Mouse (Mus musculus) cerebellum, adult 9-11 months (tissue): ENCODE measurements around the gene Six2.

ENCODE experiments used
- DNase-seq: peaks from one replicate; pipeline ENCODE4 v3.0.0; 2022

Gene Six2

DNA sequence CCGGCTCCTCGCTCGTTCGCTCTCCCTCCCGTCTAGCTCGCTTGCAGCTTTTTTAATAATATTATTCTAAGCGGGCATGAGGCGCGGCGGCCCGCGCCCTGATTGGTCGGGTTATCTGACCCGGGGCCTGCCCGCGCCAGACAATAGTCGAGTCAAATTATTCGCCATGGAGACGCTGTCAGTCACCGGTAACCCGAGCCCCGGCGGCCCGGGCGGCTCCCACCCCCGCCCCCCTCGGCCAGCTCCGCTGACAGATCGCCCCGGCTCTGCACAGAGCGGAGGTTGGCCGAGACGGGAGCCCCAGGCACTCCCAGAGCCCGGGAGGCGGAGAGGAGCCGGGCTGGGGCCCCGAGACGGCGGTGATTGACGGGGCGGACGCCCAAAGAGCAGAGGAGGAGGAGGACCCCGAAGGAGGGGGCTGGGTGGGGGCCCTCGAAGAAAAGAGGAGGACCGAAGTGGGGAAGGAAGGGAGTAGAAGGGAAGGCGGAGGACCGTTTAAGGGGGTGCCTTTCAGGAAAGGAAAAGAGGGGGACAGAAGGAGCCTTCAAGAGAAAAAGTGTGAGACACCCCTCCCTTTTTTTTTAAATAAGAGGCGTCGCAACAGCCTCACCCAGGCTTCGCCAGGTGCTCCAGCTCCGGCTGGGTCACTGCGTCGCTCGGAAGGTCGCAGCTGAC is at the start of gene Six2:
Six2 (minus strand) TSS at position 39 of the 675 bp plus-strand sequence.
- DNase-seq, result no peak

GRCm38 (mm10) chr17:85737090-85737780 is 49.2 kb upstream of the Six2 start:
- DNase-seq, result no peak

GRCm38 (mm10) chr17:85731329-85731728 is 43.3 kb upstream of the Six2 start:
- no peak for DNase-seq

DNA sequence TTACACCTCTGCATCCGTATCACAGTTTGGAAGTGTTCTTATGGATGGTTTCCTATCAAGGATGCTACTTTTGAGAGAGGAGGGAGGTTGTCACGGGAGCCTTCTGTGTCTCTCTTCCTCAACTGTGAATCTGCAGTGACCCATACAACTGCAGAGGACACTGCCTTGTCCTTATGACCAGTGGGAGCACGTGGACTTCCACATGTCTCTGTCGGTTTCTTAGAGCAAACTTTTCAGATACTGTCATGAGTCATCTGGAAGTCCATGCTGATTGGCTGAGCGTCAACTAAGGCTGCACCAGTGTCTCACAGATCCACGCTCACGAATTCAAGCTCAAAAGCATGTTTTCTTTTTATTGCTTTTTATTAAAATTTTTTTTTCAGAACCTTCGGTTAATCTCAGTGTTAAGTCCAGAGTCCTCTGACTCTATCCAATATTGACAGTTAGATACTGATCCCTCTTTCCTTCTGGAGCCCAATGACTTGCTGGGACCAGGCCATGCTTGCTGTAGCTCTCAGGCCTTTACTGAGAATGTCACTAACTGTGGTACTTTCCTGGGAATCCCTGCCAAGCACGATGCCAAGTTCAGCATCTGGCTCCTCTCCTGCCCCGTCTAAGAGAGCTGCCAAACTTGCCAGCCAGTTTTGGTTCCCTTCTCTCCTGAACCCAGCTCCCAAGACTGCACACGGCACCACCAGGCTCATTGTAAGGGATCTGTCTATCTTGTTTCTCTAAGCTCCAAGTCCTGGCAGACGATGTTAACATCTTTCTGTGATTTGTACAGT is 42.3 kb upstream of the Six2 start:
- DNase-seq, result no peak

- DNase-seq, result no peak
Observed at GRCm38 (mm10) chr17:85728071-85728718, 40.1 kb upstream of the Six2 start.

- no peak for DNase-seq
Observed at GRCm38 (mm10) chr17:85725988-85726387, 37.9 kb upstream of the Six2 start.

DNA sequence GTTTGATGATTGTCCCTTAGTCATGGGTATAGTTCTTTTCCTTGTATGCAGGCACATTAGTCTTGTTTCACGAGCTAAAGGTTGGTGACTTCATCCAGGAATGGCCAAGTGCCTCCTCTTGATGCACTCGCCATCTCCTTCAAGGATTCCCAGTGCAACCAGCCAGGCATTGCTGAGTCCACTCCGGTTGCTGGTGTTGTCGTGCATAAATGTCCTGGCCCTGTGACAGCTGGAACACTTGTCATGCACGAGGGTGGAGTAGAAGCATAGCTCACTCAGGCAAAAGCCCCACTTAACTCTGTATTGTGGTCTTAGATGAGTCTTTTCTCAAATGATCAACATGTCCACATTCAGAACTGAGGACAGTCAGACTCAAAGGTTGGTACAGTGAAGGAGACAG is 35.1 kb upstream of the Six2 start:
- no peak for DNase-seq

DNA sequence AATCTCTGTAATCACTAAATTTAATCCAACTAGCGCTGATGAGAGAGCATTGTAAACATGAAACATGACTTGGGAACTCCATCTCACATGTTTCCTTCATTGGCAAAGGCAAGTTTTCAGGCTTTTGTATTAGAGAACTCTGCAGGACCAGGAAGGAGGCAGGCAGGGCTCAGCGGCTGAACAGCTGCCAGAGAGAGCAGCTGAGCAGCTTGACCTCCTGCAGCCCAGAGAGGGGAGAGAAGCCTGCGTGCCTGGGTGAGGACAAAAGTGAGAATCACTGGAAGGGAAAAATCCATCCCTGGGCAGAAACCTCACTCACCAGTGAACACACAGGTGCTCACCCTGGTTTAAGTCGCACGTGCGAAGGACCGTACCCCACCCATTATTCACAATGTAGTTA is 29.2 kb upstream of the Six2 start:
- DNase-seq, result no peak

DNA sequence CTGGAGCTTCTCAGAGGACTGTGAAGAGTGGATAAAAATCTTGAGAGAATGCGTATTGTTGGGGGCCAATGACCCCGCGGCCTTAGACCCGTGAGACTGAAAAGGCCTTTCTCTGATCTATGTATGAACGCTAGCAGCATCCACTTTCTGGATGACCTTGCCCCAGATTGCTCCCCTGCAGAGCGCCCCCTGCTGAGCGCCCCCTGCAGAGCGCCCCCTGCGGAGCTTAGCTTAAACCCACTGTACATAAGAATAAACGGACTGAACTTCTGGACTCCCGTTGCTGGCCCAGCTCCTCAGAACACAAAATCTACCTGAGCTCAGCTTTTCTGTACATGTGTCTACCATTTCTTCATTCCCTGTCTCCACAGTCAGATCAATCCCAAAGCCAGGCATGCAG is 27.7 kb upstream of the Six2 start:
- no peak for DNase-seq

- DNase-seq, result no peak
Observed at GRCm38 (mm10) chr17:85714370-85714769, 26.3 kb upstream of the Six2 start.

DNA sequence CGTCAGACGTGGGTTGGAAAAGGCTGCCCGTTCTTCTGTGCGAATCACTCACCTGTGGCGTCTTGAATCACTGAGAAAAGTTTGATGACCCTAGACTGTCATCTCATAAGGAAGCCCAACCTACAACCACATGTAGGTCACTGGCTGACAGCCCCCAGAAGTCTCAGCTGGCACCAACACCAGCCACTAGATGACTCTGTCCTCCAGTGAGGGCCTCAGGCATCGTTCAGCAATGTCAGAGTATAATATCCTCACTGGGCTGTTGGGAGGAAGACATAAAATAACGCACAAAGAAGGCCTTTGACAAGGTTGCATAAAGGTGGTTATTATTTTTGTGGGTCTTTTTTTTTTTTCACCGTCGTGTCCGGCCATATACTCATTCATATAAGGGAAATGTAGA is 24.8 kb upstream of the Six2 start:
- DNase-seq, result no peak

GRCm38 (mm10) chr17:85704369-85705260 is 16.5 kb upstream of the Six2 start:
- no peak for DNase-seq

DNA sequence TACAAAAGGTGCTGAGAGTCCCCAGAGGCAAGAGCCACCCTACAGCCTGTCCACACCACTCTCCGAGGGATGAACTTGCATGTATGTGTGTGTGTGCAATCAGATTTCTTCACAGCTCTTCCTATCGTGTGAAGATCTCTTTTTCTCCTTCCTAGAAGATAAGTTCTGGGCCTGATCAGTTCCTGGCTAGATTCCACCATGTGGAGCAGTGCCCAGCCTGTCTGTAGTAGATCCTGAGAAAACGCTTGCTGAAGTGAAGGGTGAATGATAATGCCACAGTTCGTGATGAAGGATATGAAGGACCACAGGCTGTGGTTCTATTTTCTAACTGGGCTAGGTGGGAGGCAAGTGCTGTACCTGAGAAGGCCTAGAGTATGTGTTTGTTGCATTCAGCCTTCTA is 12.0 kb upstream of the Six2 start:
- no peak for DNase-seq

DNA sequence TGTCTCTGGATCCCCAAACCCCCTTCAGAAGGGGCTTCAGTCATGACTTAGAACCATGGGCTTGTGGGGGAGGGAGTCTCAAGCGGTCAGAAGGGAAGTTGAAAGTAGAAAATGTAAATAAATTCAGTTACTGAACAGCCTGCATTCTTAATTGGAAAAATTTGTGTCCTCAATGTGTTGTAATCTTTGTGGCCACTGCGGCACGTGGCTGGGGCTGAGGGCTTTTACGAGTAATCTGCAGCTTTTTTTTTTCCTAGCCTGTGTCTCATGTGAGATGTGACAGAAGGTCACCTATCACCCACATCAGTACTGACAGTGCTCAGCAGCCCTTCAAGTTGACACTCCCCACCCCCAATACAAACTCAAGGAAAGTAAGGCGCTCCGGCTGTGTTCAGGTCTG is 10.6 kb upstream of the Six2 start:
- DNase-seq, result no peak

DNA sequence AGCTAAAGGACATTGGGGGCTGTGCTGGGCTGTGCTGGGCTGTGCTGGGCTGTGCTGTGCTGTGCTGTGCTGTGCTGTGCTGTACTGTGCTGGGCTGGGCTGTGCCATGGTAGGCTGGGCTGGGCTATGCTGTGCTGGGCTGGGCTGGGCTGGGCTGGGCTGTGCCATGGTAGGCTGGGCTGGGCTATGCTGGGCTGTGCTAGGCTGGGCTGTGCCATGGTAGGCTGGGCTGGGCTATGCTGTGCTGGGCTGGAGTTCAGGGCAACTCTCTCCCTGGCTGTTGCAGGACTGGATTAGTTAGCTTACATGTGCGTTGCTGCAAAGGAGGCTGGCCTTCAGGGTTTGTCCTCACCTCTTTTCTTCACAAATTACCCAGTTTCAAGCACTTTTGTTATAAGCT is 9.9 kb upstream of the Six2 start:
- DNase-seq, result no peak

GRCm38 (mm10) chr17:85694499-85694898 is 6.4 kb upstream of the Six2 start:
- DNase-seq, result no peak

- no peak for DNase-seq
Observed at GRCm38 (mm10) chr17:85693101-85693500, 5.0 kb upstream of the Six2 start.

DNA sequence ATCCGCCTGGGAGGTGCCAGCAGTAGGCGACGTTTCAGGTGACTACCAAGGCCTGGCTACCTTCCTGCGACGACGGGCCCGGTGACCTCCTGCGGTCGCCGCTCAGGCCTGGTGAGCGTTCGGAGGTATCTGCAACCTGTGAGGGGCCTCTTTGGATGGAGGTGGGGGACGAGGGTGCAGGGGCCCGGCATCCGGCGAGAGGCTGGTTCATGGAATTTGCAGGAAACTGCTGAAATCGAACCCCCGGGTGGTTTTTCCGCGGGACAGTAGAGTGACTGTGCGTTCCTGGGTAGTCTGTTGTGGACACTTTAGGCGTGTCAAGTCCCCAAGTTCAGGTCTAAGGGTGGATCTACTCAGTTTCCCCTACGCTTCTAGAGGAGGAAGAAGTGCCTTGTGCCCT is 4.5 kb upstream of the Six2 start:
- no peak for DNase-seq

DNA sequence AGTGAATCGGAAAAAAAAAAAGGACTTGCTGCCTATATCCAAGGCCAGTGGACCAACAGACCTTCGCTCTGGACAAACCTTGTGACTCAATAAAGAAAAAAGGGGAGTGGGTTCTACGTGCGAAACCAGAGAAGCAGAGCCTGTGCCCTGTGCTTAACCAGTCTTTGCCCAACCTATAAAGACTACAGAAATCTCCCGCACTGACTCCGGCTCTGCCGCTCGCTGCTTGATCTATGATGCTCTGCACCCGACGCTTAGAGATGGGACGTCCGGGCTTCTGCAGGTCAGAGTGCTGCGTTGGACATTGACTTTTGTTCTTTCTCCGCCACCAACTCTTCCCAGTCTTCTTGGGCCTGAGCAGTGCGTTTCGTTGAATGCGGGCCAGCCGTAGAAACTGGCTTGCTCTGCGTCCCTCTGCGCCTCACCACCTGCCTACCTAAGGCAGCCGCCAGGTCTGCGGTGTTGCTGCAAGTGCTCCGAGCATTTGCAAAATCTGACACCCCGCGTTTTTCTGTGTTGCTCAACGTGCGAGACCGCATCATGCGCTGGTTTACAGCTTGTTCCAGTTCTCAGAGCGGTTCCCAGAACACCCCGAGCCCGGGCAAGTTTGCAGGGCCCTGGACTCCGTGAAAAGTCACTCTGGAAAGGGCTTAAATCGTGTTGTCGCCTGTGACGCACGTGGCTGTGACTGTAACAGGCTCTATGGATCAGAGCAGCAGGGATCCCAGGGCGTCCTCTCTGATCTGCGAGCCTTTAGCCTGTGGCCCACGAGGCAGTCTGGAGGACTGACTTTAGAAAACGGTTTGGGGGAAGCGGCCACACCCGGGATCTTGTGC is 3.8 kb upstream of the Six2 start:
- DNase-seq, result no peak

DNA sequence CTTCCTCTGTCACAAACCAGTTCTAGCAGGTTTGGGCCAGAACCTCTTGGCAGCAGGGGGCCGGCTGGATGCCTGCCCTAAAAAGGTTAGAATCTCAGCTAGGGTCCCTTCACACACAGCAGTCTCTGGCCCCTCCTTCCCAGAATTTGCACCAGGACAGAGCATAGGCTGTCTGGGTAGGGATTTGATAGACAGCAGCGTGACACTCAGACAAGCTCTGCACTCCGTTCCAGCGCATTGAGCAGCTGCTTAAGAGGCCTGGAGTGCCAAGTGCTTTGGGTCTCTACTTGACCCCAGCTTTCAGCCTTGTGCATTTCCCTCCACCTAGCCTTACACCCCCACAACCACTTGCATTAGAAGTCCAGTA is 2.9 kb upstream of the Six2 start:
- no peak for DNase-seq

- no peak for DNase-seq
Observed at GRCm38 (mm10) chr17:85690323-85690968, 2.4 kb upstream of the Six2 start.
